Mouse (Mus musculus) bone marrow, adult 2 months (tissue): ENCODE results near the gene Fezf2. TPM values are rescaled to one million over a fixed set of nuclear protein-coding genes. Genes with fewer than 3 reads are reported as not detected.

Experiments used
- H3K27ac ChIP-seq: fragments of 200-500 bp; 2 replicates; pipeline ENCODE4 v1.5.1; 2012; ENCODE audit warnings: low read depth, mild to moderate bottlenecking, control low read depth, inconsistent platforms, low read length; ENCODE audit not compliant: control insufficient read depth, poor library complexity, insufficient read depth
- H3K4me1 ChIP-seq: fragments of 200-500 bp; 2 replicates; pipeline ENCODE4 v1.6.1; 2011; ENCODE audit warnings: low read length; ENCODE audit not compliant: control insufficient read depth, insufficient read depth
- H3K4me3 ChIP-seq: fragments of 200-500 bp; replicated peaks from 2 replicates; pipeline ENCODE3; 2011; ENCODE audit warnings: mild to moderate bottlenecking, low read depth, low read length, control low read depth; ENCODE audit not compliant: control insufficient read depth
- CTCF ChIP-seq: fragments of 200-500 bp; IDR thresholded peaks from 2 replicates; pipeline ENCODE4 v1.5.1; 2011; ENCODE audit warnings: low read length, control low read depth; ENCODE audit not compliant: control insufficient read depth, insufficient read depth
- POLR2A ChIP-seq: fragments of 200-500 bp; IDR thresholded peaks from 2 replicates; pipeline ENCODE4 v1.6.1; 2011; ENCODE audit warnings: low read depth, mild to moderate bottlenecking, control low read depth, low read length, borderline replicate concordance; ENCODE audit not compliant: control insufficient read depth
- WGBS: fragments of 180-500 bp; shearing (Covaris S2); methylation state at CpG from one replicate; pipeline ENCODE4 v1.1.7; 2018; 5-methylcytosine and 5-hydroxymethylcytosine counted together
- polyA plus RNA-seq: library from polyadenylated mRNA; stranded (reverse); fragments of >200 nt; gene quantifications from 2 replicates; pipeline ENCODE4 v1.2.4, GENCODE M21; 2011; ENCODE audit warnings: low replicate concordance; ENCODE audit not compliant: missing spikeins, insufficient read depth, insufficient read length

The Fezf2 gene
- polyA plus RNA-seq, 1 experiment, result not detected

- no peak overlapping the region for H3K27ac ChIP-seq
- TF ChIP-seq CTCF (no peak), POLR2A (no peak)
- no peaks in the 10 kb centered on the region for H3K4me1 ChIP-seq
- WGBS, result 55% methylated on average over 9 of the region's 9 CpGs
- H3K4me3 ChIP-seq, result no peak overlapping the region
These were observed 29.9 kb upstream of the Fezf2 start for GRCm38 (mm10) chr14:12377883-12378282.

GRCm38 (mm10) chr14:12377289-12377688 is 29.3 kb upstream of the Fezf2 start:
- TF ChIP-seq POLR2A, result no peak
- no peak for TF ChIP-seq CTCF
- H3K4me1 ChIP-seq, result no peaks in the 10 kb centered on the region
- no peak overlapping the region for H3K4me3 ChIP-seq
- 75% methylated on average over 2 of the region's 2 CpGs for WGBS
- H3K27ac ChIP-seq, result no peak overlapping the region

DNA sequence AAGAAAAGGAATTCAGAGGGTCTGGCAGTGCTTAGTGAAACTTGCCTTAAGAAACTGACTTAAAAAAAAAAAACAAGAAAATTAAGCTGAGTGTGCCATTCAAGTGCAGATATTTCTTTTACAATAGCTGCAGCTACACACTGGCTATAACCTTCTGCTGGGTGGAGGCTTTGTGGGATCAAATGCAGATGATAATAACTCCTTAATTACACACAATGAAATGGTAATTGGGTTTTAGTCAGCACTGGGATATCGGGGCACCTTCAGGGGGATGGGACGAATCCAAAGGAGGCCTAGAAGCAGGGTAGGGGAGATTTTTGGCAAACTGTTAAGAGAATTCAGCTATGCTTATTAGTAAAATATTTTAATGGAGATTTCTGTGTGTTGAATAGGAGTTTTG is 27.5 kb upstream of the Fezf2 start:
- WGBS, result 89% methylated on average over 2 of the region's 2 CpGs
- no peaks in the 10 kb centered on the region for H3K4me1 ChIP-seq
- no peak for TF ChIP-seq POLR2A
- no peak for TF ChIP-seq CTCF
- H3K27ac ChIP-seq, result no peak overlapping the region
- no peak overlapping the region for H3K4me3 ChIP-seq

DNA sequence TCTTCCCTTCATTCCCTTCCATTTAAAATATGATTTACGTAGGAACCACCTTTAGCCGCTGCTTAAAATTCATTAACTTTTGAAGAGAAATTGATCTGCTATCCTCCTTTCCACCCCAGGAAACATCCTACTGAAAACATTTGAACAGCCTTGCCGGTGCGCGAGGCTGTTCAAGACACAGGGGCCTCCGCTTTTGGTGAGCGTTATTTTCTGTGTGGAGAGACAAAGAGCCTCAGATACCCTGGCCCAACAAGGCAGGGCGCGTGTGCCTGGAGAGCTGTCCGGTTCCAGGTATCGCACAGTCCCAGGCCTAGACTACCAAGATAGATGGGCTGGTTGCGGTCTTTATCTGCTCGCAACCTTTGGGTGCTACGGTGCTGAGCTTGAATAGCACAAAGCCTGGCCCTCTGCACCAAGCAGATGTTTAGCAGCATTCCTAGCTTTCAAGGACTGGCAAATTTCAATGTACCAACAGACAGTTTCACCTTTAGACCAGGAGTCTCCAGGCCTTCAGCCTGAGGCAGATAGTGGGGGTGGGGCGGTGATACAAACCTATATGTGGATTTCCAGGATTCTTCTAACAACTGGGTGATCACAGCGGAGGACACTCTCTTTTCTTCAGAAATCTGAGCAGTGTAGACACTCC is 2.4 kb upstream of the Fezf2 start:
- Histone ChIP-seq H3K4me3 (no peak overlapping the region), H3K27ac (no peak overlapping the region), H3K4me1 (no peaks in the 10 kb centered on the region)
- WGBS, result 19% methylated on average over 16 of the region's 16 CpGs
- TF ChIP-seq POLR2A, result no peak
- no peak for TF ChIP-seq CTCF

- 9% methylated on average over 15 of the region's 15 CpGs for WGBS
- H3K27ac ChIP-seq, result no peak overlapping the region
- TF ChIP-seq POLR2A (no peak), CTCF (no peak)
- H3K4me1 ChIP-seq, result no peaks in the 10 kb centered on the region
- H3K4me3 ChIP-seq, result no peak overlapping the region
These were observed 1.5 kb upstream of the Fezf2 start for GRCm38 (mm10) chr14:12349334-12350090.

DNA sequence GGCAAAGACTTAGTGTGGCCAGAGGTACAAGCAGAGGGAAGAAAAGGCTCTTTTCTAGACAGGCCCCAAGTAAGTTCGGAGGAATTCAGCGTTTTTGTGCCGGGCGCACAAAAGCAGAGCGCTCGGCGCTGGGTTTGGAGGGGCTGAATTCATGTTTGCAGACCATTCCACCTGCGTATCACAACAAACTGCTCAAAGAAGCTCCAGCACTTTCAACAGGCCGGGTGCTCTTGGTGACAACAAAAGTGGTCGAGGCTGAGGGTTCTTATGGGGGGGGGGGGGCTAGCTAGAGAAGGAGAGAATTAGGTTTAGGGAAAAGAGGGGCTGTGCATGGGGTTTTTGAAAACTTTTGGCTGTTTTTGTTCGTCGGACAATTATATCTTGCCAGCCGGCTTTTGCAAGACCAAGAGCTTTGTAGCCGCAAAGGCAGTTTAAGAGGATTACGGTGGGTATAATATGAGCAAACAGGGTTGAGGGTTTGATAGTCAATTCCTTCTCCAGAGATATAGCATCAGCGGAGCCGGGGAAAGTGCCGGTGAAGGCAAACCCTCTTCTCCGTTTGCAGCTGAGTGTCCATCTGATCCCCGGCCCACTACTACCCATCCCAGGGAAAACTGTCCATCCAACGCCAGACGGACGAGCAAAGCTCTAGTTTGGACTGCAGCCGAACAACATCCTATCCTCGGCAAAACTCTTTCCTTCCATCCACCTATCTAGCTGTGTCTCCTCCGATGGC is 956 bp downstream of the Fezf2 start:
- no peak overlapping the region for H3K27ac ChIP-seq
- H3K4me3 ChIP-seq, result no peak overlapping the region
- no peaks in the 10 kb centered on the region for H3K4me1 ChIP-seq
- WGBS, result 6% methylated on average over 26 of the region's 26 CpGs
- no peak for TF ChIP-seq POLR2A
- no peak for TF ChIP-seq CTCF

DNA sequence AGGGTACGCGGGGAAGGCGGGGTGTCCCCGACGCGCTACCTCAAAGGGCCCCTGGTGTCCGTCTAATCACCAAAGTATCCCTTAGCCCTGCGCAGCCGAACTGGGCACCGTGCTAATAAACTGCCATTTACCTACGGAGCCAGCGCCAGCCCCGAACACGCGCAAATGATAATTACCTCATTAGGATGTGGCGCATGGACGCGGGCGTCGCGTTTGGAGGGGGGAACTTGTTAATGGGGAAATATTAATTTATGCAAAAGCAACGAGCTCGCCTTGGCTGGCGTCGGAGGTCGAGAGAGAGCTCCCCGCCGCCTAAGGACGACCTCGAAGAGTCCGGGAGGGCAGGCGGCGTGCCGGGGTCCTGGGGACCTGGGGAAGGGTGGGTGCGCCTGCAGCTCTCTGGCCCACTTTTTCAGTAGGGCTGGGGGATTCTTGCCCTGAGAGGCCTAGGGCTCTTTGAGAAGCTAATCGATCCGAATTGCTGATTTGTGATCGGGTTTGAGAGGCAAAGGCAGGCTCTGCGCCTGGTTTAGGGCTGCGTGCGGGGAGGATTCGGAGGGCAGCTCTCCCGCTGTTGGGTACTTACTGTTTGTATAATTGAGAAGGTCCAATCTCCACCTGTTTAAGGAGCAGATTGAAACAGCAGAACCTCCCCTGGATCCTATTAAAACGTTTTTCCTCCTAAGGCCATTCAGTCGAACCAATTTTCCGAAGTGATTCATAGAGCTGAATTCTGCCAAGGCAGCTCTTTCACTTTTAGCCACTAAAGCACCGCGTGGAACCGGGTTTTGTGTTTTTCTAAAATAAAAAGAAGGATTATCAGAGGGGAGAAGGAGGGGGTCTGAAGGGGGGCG is 1.8 kb downstream of the Fezf2 start:
- H3K27ac ChIP-seq, result no peak overlapping the region
- H3K4me3 ChIP-seq, result no peak overlapping the region
- no peaks in the 10 kb centered on the region for H3K4me1 ChIP-seq
- no peak for TF ChIP-seq CTCF
- WGBS, result 2% methylated on average over 50 of the region's 50 CpGs
